ENCODE assay signal across 14 mouse cellular contexts in the genomic region with DNA sequence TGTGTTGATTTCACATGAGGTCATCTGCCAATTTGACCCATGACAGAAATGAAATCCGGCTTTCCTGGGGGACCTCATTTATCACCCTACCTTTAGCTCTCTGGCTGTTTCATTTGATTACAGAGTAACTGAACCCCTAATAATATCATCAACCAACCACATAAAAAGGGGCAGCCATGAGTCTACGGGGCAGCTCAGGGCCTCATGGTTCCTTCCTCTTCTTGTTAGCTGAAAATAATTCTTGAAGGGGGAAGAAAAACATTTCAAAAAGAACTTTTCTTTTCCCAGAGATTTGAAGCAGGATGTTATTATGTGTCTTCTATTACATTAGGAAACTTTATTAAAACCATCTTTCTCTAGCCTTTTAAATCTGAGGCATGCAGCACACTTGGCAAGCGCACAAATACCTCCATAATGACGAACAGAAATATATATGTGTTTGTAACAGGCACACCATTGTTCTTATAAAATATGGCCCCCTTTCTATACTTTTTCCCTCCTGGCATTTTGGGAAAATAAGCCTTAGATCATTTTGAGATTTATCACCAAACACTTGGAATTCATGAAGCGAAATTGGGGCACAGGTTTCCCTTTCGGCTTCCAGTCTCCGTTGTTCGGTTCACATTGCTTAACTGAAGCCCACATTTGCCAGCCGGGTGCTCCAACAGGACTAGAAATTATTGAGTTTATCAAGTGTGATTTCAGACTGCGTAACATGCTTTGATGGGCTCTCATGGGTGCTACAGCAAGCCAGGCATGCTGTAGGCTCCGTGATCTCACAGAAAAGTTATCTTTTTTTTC.
DNase-seq lines count a peak whose midpoint lies in the region; ATAC-seq and TF ChIP-seq lines count a peak whose summit lies in the region.
"Had no signal": no experiment of that assay in that cellular context is flagged by ENCODE, and none has a peak within 500 bp of the region (broad histone marks: within the 10 kb centered on the region; RNA-seq: fewer than 3 reads in every experiment).

No protein-coding gene starts in this region.

- no peak for ATAC-seq in heart, embryonic 12.5 days (ENCODE audit: insufficient number of reproducible peaks, low FRiP score)
- no peak for ATAC-seq in megakaryocyte, adult 5-6 weeks (ENCODE audit: poor library complexity, severe bottlenecking)
- ATAC-seq: forebrain, embryonic 16.5 days; inflammation-experienced regulatory T-cells, adult 6 months had no signal

- H3K4me3 ChIP-seq in heart, embryonic 10.5 days, result no peak overlapping the region
- H3K4me3 ChIP-seq in heart, embryonic 12.5 days, result no peak overlapping the region
- H3K4me3 ChIP-seq in megakaryocyte, embryonic 14.5 days (replicated peaks), result peak overlapping the region; percentile 48
- no peak overlapping the region for H3K4me3 ChIP-seq in embryonic fibroblast, embryonic 13.5 days (ENCODE audit: insufficient read depth, low read length)
- H3K4me3 ChIP-seq in myocyte, result no peak overlapping the region

- H3K9ac ChIP-seq in heart, embryonic 12.5 days, result no peak overlapping the region

- 0 out of 2 replicates have a peak overlapping the region, but pooled peaks have one; percentile 33 for H3K27ac ChIP-seq in heart, embryonic 10.5 days
- H3K27ac ChIP-seq in heart, embryonic 12.5 days (ENCODE audit: poor library complexity, severe bottlenecking), result no peak overlapping the region
- H3K27ac ChIP-seq in embryonic fibroblast, embryonic 13.5 days (ENCODE audit: insufficient read depth, low read length), result peak overlapping the region; percentile 84
- H3K27ac ChIP-seq: kidney, postnatal 0 days had no signal

- no peaks in the 10 kb centered on the region for H3K36me3 ChIP-seq in heart, embryonic 10.5 days
- no peaks in the 10 kb centered on the region for H3K36me3 ChIP-seq in heart, embryonic 12.5 days
- no peaks in the 10 kb centered on the region for H3K36me3 ChIP-seq in megakaryocyte, embryonic 14.5 days (replicated peaks; ENCODE audit: low read length)
- no peaks in the 10 kb centered on the region for H3K36me3 ChIP-seq in myocyte (ENCODE audit: control insufficient read depth, insufficient read depth)

- TF ChIP-seq CTCF in embryonic fibroblast, embryonic 13.5 days (IDR thresholded peaks at IDR 0.05; ENCODE audit: borderline replicate concordance, insufficient read depth, low read length), result no peak

- no peaks in the 10 kb centered on the region for H3K9me3 ChIP-seq in heart, embryonic 10.5 days
- no peaks in the 10 kb centered on the region for H3K9me3 ChIP-seq in heart, embryonic 12.5 days (replicated peaks)
- H3K9me3 ChIP-seq in megakaryocyte, embryonic 14.5 days, result no peaks in the 10 kb centered on the region

- no peaks in the 10 kb centered on the region for H3K79me2 ChIP-seq in myocyte (ENCODE audit: control insufficient read depth, insufficient read depth)

- no peak for DNase-seq in heart, embryonic 10.5 days (ENCODE audit: low spot score)
- no peak for DNase-seq in kidney, adult 11 months
- no peak for DNase-seq in urinary bladder, postnatal 10 days (ENCODE audit: low spot score)
- DNase-seq: right cerebral cortex, postnatal 4 days; thymus, postnatal 25 days had no signal

- TF ChIP-seq POLR2A in embryonic fibroblast, embryonic 13.5 days (IDR thresholded peaks at IDR 0.05; ENCODE audit: low read depth, low read length), result no peak
- no peak for TF ChIP-seq POLR2A in myocyte (IDR thresholded peaks at IDR 0.05; ENCODE audit: insufficient read length, low read depth)

- peaks cover 7% of the 10 kb centered on the region; the same call in 1 of the 2 replicates for H3K4me1 ChIP-seq in heart, embryonic 10.5 days
- H3K4me1 ChIP-seq in heart, embryonic 12.5 days (replicated peaks), result peaks cover 10% of the 10 kb centered on the region
- H3K4me1 ChIP-seq in megakaryocyte, embryonic 14.5 days, result peaks cover 78% of the 10 kb centered on the region
- H3K4me1 ChIP-seq in embryonic fibroblast, embryonic 13.5 days (ENCODE audit: control insufficient read depth, insufficient read depth, low read length), result peaks cover 6% of the 10 kb centered on the region

- 0 out of 2 replicates have a peak, but pooled peaks cover 9% of the 10 kb centered on the region for H3K27me3 ChIP-seq in heart, embryonic 10.5 days (ENCODE audit: insufficient read depth, poor library complexity, severe bottlenecking)
- no peaks in the 10 kb centered on the region for H3K27me3 ChIP-seq in heart, embryonic 12.5 days (replicated peaks)
- no peaks in the 10 kb centered on the region for H3K27me3 ChIP-seq in megakaryocyte, embryonic 14.5 days (replicated peaks)
- H3K27me3 ChIP-seq in myocyte (ENCODE audit: control insufficient read depth, insufficient read depth, insufficient read length), result peaks cover 15% of the 10 kb centered on the region

- 86% methylated on average over 11 of the region's 11 CpGs for WGBS in heart, embryonic 10.5 days
- 84% methylated on average over 11 of the region's 11 CpGs for WGBS in heart, embryonic 12.5 days

- no peak overlapping the region for H3ac ChIP-seq in myocyte (ENCODE audit: control insufficient read depth, insufficient read length)

- no peak overlapping the region for H3K4me2 ChIP-seq in heart, embryonic 12.5 days
- H3K4me2 ChIP-seq in myocyte (ENCODE audit: low read depth), result peak overlapping the region; percentile 44
- H3K4me2 ChIP-seq: heart, embryonic 11.5 days had no signal

TF ChIP-seq in myocyte, 11 proteins besides CTCF, POLR2A, EP300 and RAD21:
- no peak for TF ChIP-seq SRF (IDR thresholded peaks at IDR 0.05; ENCODE audit: control insufficient read depth, insufficient read length, low read depth)
- TF ChIP-seq TCF3 (IDR thresholded peaks at IDR 0.05; ENCODE audit: insufficient read length, low read depth), result no peak
